Mouse (Mus musculus) urinary bladder, postnatal 4 days (tissue): ENCODE measurements around the gene Rasgef1c.

Source experiments
- DNase-seq, 2 experiments: peaks; one replicate each; pipeline ENCODE4 v3.0.0; 2021 to 2022; ENCODE audit warnings: low spot score in 2 of 2

The Rasgef1c gene

GRCm38 (mm10) chr11:50024833-50025720, 123.4 kb downstream of the Rasgef1c start, which contains the start of gene Rnf130:
Gene Rnf130, plus strand, starts transcription at chr11:50025346.
- DNase-seq = peak; percentile 92 to 93

GRCm38 (mm10) chr11:50025721-50026520, 124.3 kb downstream of the Rasgef1c start:
- DNase-seq = no peak

DNA sequence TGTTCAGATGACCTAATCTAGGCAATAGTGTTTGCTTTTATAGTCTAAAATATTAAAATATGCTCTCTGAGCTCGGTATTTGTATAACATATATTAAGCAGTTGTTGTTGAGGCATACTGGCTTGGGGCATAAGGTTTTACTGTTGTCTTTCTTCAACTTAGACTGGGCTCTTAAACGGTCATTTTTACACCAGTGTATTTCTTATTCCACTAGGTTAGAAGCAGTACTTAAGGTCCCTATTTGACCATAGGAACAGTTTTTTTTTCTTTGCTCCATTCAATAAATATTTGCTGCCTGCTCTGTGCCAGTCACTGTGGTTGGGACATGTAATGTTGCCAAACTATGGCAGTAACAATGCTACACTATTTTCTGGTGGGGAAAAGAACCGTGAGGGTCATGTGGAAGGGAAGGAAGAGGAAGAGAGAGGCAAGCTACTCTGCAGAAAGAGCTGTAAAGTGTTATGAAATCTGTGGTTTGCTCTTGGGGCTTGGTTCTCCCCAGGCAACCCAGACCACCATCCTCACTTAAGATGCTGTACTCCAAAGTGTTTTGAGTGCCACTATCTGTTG, 125.0 kb downstream of the Rasgef1c start:
- DNase-seq = no peak

DNA sequence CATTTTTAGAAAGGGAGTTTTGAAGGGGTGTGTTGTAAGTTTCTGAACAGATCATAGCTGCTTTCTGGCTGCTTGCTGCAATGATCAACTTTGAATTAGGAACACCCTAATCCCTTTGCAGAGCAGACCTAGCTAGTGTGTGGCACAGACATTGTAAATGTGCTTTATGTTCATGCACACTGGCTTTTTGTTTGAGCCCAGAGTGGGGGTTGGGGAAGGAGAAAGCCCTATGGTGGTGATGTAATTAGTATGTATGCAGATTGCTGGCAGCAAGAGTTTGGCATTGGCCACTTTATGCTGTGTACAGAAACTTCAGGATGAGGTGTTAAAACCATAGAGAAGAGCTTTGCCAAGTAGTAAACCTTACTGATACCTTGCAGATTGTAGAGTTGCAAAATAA, 126.8 kb downstream of the Rasgef1c start:
- no peak for DNase-seq
